Mouse (Mus musculus): ENCODE measurements around the gene Med12. TPM values are rescaled to one million over a fixed set of nuclear protein-coding genes. Genes with fewer than 3 reads are reported as not detected.

The Med12 gene
- polyA plus RNA-seq, 1 experiment from 2014 or later: 34.7 TPM

DNA sequence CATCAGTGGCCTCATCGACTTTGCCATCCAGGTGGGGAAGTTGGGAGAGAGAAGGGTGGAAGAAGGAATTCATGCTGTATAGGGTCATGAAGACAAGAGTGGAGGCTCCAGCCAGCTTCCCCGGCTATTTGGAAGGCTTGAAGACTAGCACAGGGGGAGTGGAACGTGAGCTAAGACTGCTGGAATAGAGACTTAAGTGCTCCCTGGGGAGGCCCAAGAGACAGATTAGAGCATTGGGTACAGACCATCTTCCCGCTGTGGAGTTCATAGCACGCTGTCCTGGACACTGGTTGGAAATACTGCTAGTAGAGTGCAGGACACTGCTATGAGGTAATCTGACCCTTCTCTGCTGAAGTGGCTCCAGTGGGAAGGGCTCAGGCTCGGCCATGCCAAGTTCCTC, 9.0 kb downstream of the Med12 start:
- no peak overlapping the region for H3K4me3 ChIP-seq
- H3K27me3 ChIP-seq (ENCODE audit: insufficient read depth, poor library complexity, severe bottlenecking): peaks cover 25% of the 10 kb centered on the region
- WGBS: 83% methylated on average over 6 of the region's 6 CpGs
- no peaks in the 10 kb centered on the region for H3K9me3 ChIP-seq
- no peak overlapping the region for H3K27ac ChIP-seq
- no peaks in the 10 kb centered on the region for H3K4me1 ChIP-seq (replicated peaks)
- DNase-seq (ENCODE audit: low spot score): no peak
- peaks cover 98% of the 10 kb centered on the region for H3K36me3 ChIP-seq

DNA sequence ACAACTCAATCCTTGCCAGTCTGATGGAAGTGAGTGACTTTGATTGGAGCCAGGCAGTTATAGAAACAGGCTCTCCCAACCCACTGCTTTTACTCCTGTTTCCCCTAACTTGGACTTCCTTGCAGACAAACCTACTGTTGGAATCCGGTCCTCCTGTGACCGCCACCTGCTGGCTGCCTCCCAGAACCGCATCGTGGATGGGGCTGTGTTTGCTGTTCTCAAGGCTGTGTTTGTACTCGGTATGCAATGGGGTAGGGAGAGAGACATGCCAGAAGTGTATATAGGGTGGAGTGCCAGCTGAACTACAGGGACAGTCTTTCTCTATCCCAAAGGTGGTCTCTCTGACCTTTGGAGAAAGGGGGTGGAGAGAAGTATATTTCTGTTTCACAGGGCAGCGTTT, 11.7 kb downstream of the Med12 start:
- Histone ChIP-seq H3K27ac (no peak overlapping the region), H3K36me3 (peaks cover 99% of the 10 kb centered on the region), H3K4me3 (no peak overlapping the region), H3K27me3 (ENCODE audit: insufficient read depth, poor library complexity, severe bottlenecking) (peaks cover 25% of the 10 kb centered on the region), H3K4me1 (replicated peaks) (no peaks in the 10 kb centered on the region), H3K9me3 (no peaks in the 10 kb centered on the region)
- DNase-seq (ENCODE audit: low spot score): peak; percentile 45
- WGBS: 22% methylated on average over 6 of the region's 6 CpGs

DNA sequence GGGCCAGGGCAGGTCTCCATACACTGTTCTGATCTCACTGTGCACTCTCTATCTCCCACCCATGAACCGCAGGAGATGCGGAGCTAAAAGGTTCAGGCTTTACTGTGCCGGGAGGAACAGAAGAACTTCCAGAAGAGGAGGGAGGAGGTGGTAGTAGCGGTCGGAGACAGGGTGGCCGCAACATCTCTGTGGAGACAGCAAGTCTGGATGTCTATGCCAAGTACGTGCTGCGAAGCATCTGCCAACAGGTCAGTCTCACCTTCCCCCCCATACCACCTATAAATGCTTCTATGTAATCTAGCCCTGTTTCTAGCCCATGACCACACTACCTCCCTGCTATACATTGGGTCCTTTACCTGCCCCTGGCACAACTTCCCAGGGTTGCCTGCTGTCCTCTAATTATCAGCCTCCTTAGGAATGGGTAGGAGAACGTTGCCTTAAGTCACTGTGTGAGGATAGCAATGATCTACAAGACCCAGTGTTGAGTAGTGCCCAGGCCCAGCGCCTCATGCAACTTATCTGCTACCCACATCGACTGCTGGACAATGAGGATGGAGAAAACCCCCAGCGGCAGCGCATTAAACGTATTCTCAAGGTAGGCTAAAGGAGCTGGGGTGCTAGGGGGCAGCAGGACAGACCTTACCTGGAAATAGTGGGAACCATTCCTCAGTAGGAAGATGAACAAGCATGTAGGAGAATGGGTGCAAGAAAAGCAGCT, 12.3 kb downstream of the Med12 start:
- Histone ChIP-seq H3K27me3 (ENCODE audit: insufficient read depth, poor library complexity, severe bottlenecking) (peaks cover 25% of the 10 kb centered on the region), H3K36me3 (peaks cover 99% of the 10 kb centered on the region), H3K4me3 (no peak overlapping the region), H3K4me1 (replicated peaks) (no peaks in the 10 kb centered on the region), H3K27ac (no peak overlapping the region), H3K9me3 (no peaks in the 10 kb centered on the region)
- no peak for DNase-seq (ENCODE audit: low spot score)
- WGBS: 95% methylated on average over 14 of the region's 14 CpGs

DNA sequence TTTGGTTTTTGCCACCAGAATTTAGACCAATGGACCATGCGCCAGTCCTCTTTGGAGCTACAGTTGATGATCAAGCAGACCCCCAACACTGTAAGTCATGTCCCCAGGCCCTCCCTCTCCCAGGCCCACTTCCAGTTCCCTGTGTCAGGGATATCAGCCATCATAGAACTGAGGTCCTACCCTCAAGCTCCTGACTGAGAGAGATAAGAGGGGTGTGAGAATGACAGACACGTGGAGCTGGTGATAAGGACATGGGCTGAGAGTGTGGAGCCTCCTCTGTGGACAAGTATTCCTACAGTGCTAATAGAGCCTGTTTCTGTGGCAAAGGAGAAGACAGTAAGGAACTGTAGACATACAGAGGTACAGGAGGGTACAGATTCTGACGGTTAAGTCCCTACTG, 13.7 kb downstream of the Med12 start:
- DNase-seq (ENCODE audit: low spot score): no peak
- Histone ChIP-seq H3K9me3 (no peaks in the 10 kb centered on the region), H3K36me3 (peaks cover 99% of the 10 kb centered on the region), H3K4me3 (no peak overlapping the region), H3K27ac (no peak overlapping the region), H3K4me1 (replicated peaks) (no peaks in the 10 kb centered on the region), H3K27me3 (ENCODE audit: insufficient read depth, poor library complexity, severe bottlenecking) (peaks cover 35% of the 10 kb centered on the region)
- WGBS: 91% methylated on average over 3 of the region's 3 CpGs

DNA sequence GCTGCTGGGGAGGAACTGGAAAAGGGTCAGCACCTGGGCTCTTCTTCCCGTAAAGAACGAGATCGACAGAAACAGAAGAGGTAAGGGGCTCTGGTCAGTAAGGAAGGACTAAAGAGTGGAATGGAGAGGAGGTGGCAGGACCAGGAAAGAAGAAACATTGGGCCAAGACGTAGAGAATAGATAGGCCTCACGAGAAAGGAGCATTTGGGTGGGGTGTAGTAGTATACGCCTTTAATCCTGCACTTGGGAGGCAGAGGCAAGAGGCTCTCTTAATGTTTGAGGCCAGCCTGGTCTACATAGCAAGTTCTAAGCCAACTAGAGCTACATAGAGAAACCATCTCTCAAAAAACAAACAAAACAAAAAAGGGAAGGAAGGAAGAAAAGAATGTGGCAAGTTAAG, 14.6 kb downstream of the Med12 start:
- H3K36me3 ChIP-seq: peaks cover 99% of the 10 kb centered on the region
- no peak overlapping the region for H3K27ac ChIP-seq
- 90% methylated on average over 6 of the region's 6 CpGs for WGBS
- no peak overlapping the region for H3K4me3 ChIP-seq
- H3K9me3 ChIP-seq: no peaks in the 10 kb centered on the region
- no peaks in the 10 kb centered on the region for H3K4me1 ChIP-seq (replicated peaks)
- peaks cover 36% of the 10 kb centered on the region for H3K27me3 ChIP-seq (ENCODE audit: insufficient read depth, poor library complexity, severe bottlenecking)
- DNase-seq (ENCODE audit: low spot score): no peak

DNA sequence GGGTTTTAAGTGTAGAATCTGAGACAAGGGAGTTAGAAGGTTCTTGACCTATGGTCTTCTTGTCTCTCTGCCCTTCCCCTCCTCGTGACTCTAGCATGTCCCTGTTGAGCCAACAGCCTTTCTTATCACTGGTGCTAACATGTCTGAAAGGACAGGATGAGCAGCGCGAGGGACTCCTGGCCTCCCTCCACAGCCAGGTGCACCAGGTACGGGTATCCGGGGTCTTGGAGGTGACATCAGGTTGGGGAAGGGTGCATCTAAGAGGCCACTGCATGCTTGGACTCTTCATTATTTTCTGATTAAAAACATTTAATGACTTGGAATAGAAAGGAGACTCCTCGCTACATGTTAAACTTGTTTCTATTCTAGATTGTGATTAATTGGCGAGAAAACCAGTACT, 15.2 kb downstream of the Med12 start:
- no peaks in the 10 kb centered on the region for H3K9me3 ChIP-seq
- H3K4me3 ChIP-seq: no peak overlapping the region
- no peak overlapping the region for H3K27ac ChIP-seq
- H3K36me3 ChIP-seq: peaks cover 99% of the 10 kb centered on the region
- H3K27me3 ChIP-seq (ENCODE audit: insufficient read depth, poor library complexity, severe bottlenecking): peaks cover 38% of the 10 kb centered on the region
- 92% methylated on average over 7 of the region's 7 CpGs for WGBS
- no peaks in the 10 kb centered on the region for H3K4me1 ChIP-seq (replicated peaks)
- no peak for DNase-seq (ENCODE audit: low spot score)

DNA sequence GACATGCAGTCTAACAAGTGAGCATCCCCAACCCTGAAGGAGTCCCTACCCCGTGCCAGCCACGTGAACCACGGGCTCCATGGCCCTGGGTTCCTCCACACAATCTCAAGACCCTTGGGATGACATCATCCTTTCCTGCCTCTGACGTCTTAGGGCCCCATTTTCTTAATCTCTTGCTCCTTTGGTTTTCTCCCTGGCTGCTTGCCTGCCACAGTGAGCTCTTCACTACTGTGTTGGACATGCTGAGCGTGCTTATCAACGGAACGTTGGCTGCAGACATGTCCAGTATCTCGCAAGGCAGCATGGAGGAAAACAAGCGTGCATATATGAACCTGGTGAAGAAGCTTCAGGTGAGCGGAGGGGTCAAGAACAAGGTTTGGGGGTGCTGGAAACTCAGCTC, 16.3 kb downstream of the Med12 start:
- no peak for DNase-seq (ENCODE audit: low spot score)
- H3K27me3 ChIP-seq (ENCODE audit: insufficient read depth, poor library complexity, severe bottlenecking): peaks cover 38% of the 10 kb centered on the region
- 91% methylated on average over 10 of the region's 10 CpGs for WGBS
- peaks cover 99% of the 10 kb centered on the region for H3K36me3 ChIP-seq
- H3K27ac ChIP-seq: no peak overlapping the region
- H3K4me1 ChIP-seq (replicated peaks): no peaks in the 10 kb centered on the region
- H3K9me3 ChIP-seq: no peaks in the 10 kb centered on the region
- H3K4me3 ChIP-seq: no peak overlapping the region

DNA sequence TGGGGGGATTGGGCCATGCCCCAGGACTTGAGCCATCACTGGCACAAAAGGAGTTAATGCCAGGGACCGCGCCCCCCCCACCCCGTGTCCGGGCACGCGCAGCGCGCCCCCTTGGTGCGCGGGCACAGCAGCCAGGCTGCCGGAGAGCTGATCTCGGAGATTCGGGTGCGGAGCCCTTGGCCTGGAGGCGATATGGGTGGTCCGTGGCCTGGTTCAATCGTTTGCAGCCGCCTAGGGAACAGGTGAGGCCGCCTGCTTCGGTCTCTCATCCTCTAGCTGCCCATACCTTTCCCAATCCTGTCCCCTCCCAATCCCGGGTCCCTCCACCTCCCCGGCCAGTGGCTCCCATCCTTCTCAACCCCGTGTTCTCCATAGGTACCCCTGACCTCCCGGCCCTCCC, 25.2 kb downstream of the Med12 start, which contains the start of gene Nlgn3:
Gene Nlgn3 (plus strand): TSS at position 114 of the 400 bp plus-strand sequence.
- peak within 1 kb of the TSS; percentile 49 for H3K4me3 ChIP-seq
- H3K4me1 ChIP-seq (replicated peaks): peaks cover 53% of the 10 kb centered on the region
- peak within 1 kb of the TSS; percentile 85 for H3K27ac ChIP-seq
- peak; percentile 40 for DNase-seq (ENCODE audit: low spot score)
- peaks cover 77% of the 10 kb centered on the region for H3K27me3 ChIP-seq (ENCODE audit: insufficient read depth, poor library complexity, severe bottlenecking)
- peaks cover 40% of the 10 kb centered on the region for H3K36me3 ChIP-seq
- no peaks in the 10 kb centered on the region for H3K9me3 ChIP-seq
- WGBS: 22% methylated on average over 24 of the region's 24 CpGs

DNA sequence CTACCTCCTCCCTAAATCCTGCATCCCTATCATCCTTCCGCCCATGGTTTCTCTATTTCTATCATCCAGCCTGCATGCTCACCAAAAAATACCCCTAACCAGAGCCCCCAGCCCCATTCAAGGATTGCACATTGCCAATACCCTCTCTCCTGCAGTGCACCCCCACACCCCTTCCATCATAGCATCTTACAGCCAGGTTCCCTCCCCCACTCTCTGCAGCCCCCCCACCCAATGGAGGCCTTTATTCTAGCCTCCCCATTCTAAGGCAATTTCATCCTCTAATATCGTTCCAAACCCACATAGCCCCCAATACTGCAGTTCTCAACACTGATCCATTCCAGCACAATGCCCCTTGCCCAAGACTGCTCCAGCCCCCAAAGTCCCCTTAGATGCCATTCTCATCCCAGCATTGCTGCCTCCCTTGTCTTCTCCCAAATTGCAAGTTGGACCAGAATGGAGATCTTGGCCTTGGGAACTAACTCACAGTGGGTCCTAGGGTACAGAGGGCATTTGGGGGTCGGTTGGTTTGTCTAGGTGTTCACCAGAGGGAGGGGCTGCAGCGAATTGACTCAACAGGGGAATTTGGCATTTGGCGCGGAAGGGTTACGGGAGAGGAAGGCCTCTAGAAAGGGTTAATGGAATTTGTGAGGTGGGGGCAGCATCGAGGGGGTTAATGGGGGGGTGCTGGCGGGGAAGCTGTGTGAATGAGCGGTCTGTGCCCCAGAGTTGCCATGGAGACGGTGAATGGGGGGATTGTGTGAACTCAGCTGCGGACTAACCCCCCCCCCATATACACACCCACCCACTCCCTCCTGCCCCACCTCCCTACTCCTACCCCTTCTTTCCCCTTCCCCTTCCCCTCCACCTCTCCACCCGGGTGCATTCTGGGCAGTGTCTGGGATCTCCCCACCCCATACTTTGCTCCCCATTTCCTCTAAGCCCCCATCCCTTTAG, 25.9 kb downstream of the Med12 start:
- Histone ChIP-seq H3K27ac (peak overlapping the region; percentile 85), H3K4me1 (replicated peaks) (peaks cover 59% of the 10 kb centered on the region), H3K9me3 (no peaks in the 10 kb centered on the region), H3K4me3 (peak overlapping the region; percentile 49), H3K36me3 (peaks cover 33% of the 10 kb centered on the region), H3K27me3 (ENCODE audit: insufficient read depth, poor library complexity, severe bottlenecking) (peaks cover 78% of the 10 kb centered on the region)
- peak; percentile 59 for DNase-seq (ENCODE audit: low spot score)
- WGBS: 30% methylated on average over 13 of the region's 13 CpGs

DNA sequence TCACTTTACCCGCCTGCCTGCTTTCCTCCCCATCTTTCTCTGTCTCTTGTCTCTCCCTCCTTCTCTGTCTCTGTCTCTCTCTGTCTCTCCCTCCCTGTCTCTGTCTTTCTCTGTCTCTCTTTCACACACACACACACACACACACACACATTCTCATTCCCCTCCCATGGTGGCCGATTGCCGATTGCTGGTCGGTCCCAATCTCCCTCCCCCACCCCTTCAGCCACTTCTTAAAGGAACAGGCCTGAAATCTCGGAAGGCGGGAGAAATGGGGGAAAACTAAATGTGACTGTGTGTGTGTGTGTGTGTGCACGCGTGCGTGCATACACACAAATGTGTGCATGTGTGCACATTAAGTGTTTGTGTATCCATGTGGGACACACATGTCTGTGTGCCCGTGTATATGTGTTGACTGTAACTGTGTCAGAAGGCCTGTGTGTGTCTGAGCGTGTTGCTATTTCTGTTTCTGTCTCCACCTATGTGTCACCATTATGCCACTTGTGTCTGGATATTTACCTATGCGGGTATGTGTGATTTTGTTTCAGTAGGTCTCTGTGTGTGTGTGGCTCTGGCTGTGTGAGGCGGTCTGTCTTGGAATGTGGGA, 26.7 kb downstream of the Med12 start:
- Histone ChIP-seq H3K27me3 (ENCODE audit: insufficient read depth, poor library complexity, severe bottlenecking) (peaks cover 81% of the 10 kb centered on the region), H3K36me3 (peaks cover 25% of the 10 kb centered on the region), H3K27ac (peak overlapping the region; percentile 85), H3K4me3 (peak overlapping the region; percentile 49), H3K9me3 (no peaks in the 10 kb centered on the region), H3K4me1 (replicated peaks) (peaks cover 59% of the 10 kb centered on the region)
- 34% methylated on average over 13 of the region's 13 CpGs for WGBS
- no peak for DNase-seq (ENCODE audit: low spot score)

DNA sequence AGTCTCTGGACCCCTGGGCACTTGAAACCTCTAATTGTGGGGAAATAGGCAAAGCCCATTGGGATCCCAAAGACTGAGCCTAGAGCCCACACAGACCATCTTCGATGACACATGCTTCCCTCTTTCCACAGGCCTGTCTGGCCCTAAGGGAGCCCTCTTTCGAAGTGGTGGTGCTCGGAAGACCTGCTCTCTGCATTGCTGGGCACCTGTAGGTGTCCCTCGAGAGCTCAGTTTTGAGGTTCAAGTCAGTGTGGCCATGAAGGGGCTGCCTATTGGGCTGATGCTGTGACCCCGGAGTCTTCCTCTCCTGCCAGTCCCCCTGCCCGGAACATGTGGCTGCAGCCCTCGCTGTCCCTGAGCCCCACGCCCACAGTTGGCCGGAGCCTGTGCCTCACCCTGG, 27.8 kb downstream of the Med12 start:
- no peak overlapping the region for H3K4me3 ChIP-seq
- 69% methylated on average over 9 of the region's 9 CpGs for WGBS

DNA sequence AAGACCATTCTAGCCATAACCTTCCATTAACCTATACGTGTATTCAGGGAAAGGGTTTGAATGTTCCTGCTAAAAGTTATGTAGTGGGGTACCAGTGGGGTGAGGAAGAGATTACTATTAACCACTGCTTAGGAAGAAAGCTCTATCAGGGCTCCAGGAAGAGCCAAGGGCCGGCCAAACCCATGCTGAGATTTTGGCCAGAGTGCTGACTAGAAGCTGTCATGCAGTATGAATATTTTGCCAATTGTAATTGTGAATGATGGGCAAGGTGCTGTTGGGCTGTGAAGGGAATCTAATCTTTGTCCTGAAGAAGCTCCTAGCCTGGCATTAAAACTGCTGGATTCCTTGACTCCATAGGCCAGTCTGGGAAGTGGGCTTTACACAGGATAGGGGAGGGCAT, 30.8 kb downstream of the Med12 start:
- 33% methylated on average over 2 of the region's 2 CpGs for WGBS
- Histone ChIP-seq H3K9me3 (no peaks in the 10 kb centered on the region), H3K4me1 (replicated peaks) (peaks cover 49% of the 10 kb centered on the region), H3K27me3 (ENCODE audit: insufficient read depth, poor library complexity, severe bottlenecking) (peaks cover 92% of the 10 kb centered on the region), H3K27ac (0 out of 2 replicates have a peak overlapping the region, but pooled peaks have one; percentile 35), H3K36me3 (0 out of 2 replicates have a peak, but pooled peaks cover 4% of the 10 kb centered on the region), H3K4me3 (no peak overlapping the region)
- DNase-seq (ENCODE audit: low spot score): no peak

More for the DNA sequence above, 27.8 kb downstream of the Med12 start:
- Histone ChIP-seq H3K36me3 (peaks cover 15% of the 10 kb centered on the region), H3K27ac (peak overlapping the region; percentile 85), H3K4me1 (replicated peaks) (peaks cover 59% of the 10 kb centered on the region), H3K9me3 (no peaks in the 10 kb centered on the region), H3K27me3 (ENCODE audit: insufficient read depth, poor library complexity, severe bottlenecking) (peaks cover 84% of the 10 kb centered on the region)
- DNase-seq (ENCODE audit: low spot score): no peak
